Mouse (Mus musculus) MEL (cell line): ENCODE results near the gene Ubxn1. TPM values are rescaled to one million over a fixed set of nuclear protein-coding genes. Genes with fewer than 3 reads are reported as not detected.
"Not testable (repeated sequence)": the region's sequence is repeated elsewhere in the genome, so short reads cannot be mapped to it uniquely, and the experiment has no call there.

Experiments
- DNase-seq: peaks from one replicate; pipeline ENCODE4 v3.0.0; 2011; ENCODE audit warnings: low read depth, low spot score
- H3K27ac ChIP-seq: 2 replicates; pipeline ENCODE4 v1.5.1; 2012; ENCODE audit warnings: low read depth, mild to moderate bottlenecking, control low read depth, low read length, moderate library complexity; ENCODE audit not compliant: control insufficient read depth
- H3K27me3 ChIP-seq, 2 experiments: fragments of 150-350 bp in 1 of 2; sonication (generic) in 1 of 2; 2 replicates each; pipeline ENCODE4 v1.6.1; 2012; ENCODE audit warnings: low read length in 2 of 2, mild to moderate bottlenecking in 2 of 2, improper control_type of control experiment in 1 of 2, moderate library complexity in 1 of 2; ENCODE audit not compliant: insufficient read depth in 2 of 2, control insufficient read depth in 1 of 2
- H3K36me3 ChIP-seq, 2 experiments: 2 replicates each; pipeline ENCODE4 v1.6.1; 2012 to 2014; ENCODE audit warnings: low read length in 2 of 2, improper control_type of control experiment in 1 of 2, inconsistent platforms in 1 of 2, mild to moderate bottlenecking in 1 of 2; ENCODE audit not compliant: insufficient read depth in 2 of 2, control insufficient read depth in 1 of 2
- H3K4me1 ChIP-seq, 2 experiments: fragments of 150-350 bp in 1 of 2; sonication (generic) in 1 of 2; 2 replicates each; pipeline ENCODE4 v1.6.1; 2012; ENCODE audit warnings: low read length in 2 of 2, improper control_type of control experiment in 1 of 2, mild to moderate bottlenecking in 1 of 2; ENCODE audit not compliant: insufficient read depth in 2 of 2, control insufficient read depth in 1 of 2
- H3K4me3 ChIP-seq, 2 experiments: fragments of 150-350 bp in 1 of 2; sonication (generic) in 1 of 2; 2 replicates each; pipeline ENCODE4 v1.5.1; 2012; ENCODE audit warnings: low read depth in 2 of 2, low read length in 2 of 2, mild to moderate bottlenecking in 2 of 2, moderate library complexity in 2 of 2, control low read depth in 1 of 2, improper control_type of control experiment in 1 of 2; ENCODE audit not compliant: control insufficient read depth in 1 of 2, insufficient read depth in 1 of 2
- H3K79me2 ChIP-seq: 2 replicates; pipeline ENCODE4 v1.6.1; 2012; ENCODE audit warnings: mild to moderate bottlenecking, low read length, moderate library complexity; ENCODE audit not compliant: control insufficient read depth, poor library complexity, insufficient read depth
- H3K9ac ChIP-seq: 2 replicates; pipeline ENCODE4 v1.6.1; 2012; ENCODE audit warnings: low read depth, mild to moderate bottlenecking, control low read depth, low read length, moderate library complexity; ENCODE audit not compliant: control insufficient read depth, poor library complexity, severe bottlenecking
- H3K9me3 ChIP-seq: fragments of 150-350 bp; sonication (generic); replicated peaks from 2 replicates; pipeline ENCODE4 v1.6.1; 2012; ENCODE audit warnings: mild to moderate bottlenecking, low read length, improper control_type of control experiment, moderate library complexity; ENCODE audit not compliant: insufficient read depth
- E2F4 ChIP-seq: IDR thresholded peaks from 2 replicates; pipeline ENCODE4 v1.6.1; 2011; ENCODE audit warnings: low read depth, low read length, improper control_type of control experiment, borderline replicate concordance
- ELF1 ChIP-seq: IDR thresholded peaks from 2 replicates; pipeline ENCODE4 v1.6.1; 2014; ENCODE audit warnings: low read depth, mild to moderate bottlenecking, inconsistent platforms, low read length, improper control_type of control experiment, moderate library complexity
- EP300 ChIP-seq, 2 experiments: IDR thresholded peaks; 2 replicates each; pipeline ENCODE4 v1.6.1; 2011; ENCODE audit warnings: improper control_type of control experiment in 2 of 2, low read length in 2 of 2, low read depth in 1 of 2, mild to moderate bottlenecking in 1 of 2
- HCFC1 ChIP-seq: IDR thresholded peaks from 2 replicates; pipeline ENCODE4 v1.6.1; 2012; ENCODE audit warnings: low read depth, mild to moderate bottlenecking, inconsistent platforms, low read length, improper control_type of control experiment, moderate library complexity
- MAX ChIP-seq: IDR thresholded peaks from 2 replicates; pipeline ENCODE4 v1.6.1; 2011; ENCODE audit warnings: low read length, improper control_type of control experiment
- MAZ ChIP-seq: IDR thresholded peaks from 2 replicates; pipeline ENCODE4 v1.6.1; 2012; ENCODE audit warnings: low read depth, mild to moderate bottlenecking, inconsistent platforms, low read length, improper control_type of control experiment
- MEF2A ChIP-seq: IDR thresholded peaks from 2 replicates; pipeline ENCODE4 v1.6.1; 2014; ENCODE audit warnings: low read depth, mild to moderate bottlenecking, inconsistent platforms, low read length, improper control_type of control experiment; ENCODE audit not compliant: poor library complexity, insufficient replicate concordance, severe bottlenecking; ENCODE audit errors: extremely low read depth
- MYB ChIP-seq: IDR thresholded peaks from 2 replicates; pipeline ENCODE4 v1.6.1; 2011; ENCODE audit warnings: mild to moderate bottlenecking, low read depth, low read length, improper control_type of control experiment
- NELFE ChIP-seq: IDR thresholded peaks from 2 replicates; pipeline ENCODE4 v1.6.1; 2011; ENCODE audit warnings: low read depth, low read length, improper control_type of control experiment
- NRF1 ChIP-seq: IDR thresholded peaks from 2 replicates; pipeline ENCODE4 v1.6.1; 2014; ENCODE audit warnings: low read depth, mild to moderate bottlenecking, inconsistent platforms, low read length, improper control_type of control experiment, moderate library complexity; ENCODE audit not compliant: poor library complexity, insufficient read depth, severe bottlenecking
- POLR2AphosphoS2 ChIP-seq: IDR thresholded peaks from 2 replicates; pipeline ENCODE4 v1.6.1; 2011; ENCODE audit warnings: low read length, improper control_type of control experiment
- POLR2AphosphoS5 ChIP-seq: IDR thresholded peaks from 2 replicates; pipeline ENCODE4 v1.6.1; 2012; ENCODE audit warnings: low read depth, borderline replicate concordance, mild to moderate bottlenecking, inconsistent platforms, low read length, moderate library complexity, mixed read lengths
- SIN3A ChIP-seq: IDR thresholded peaks from 2 replicates; pipeline ENCODE4 v1.6.1; 2012; ENCODE audit warnings: low read length, improper control_type of control experiment, inconsistent platforms
- TAL1 ChIP-seq: IDR thresholded peaks from 2 replicates; pipeline ENCODE4 v1.6.1; 2012; ENCODE audit warnings: mild to moderate bottlenecking, inconsistent platforms, low read length, moderate library complexity, mixed read lengths
- TCF12 ChIP-seq: IDR thresholded peaks from 2 replicates; pipeline ENCODE4 v1.6.1; 2014; ENCODE audit warnings: low read depth, mild to moderate bottlenecking, inconsistent platforms, low read length, improper control_type of control experiment, moderate library complexity
- USF2 ChIP-seq, 2 experiments: IDR thresholded peaks; 2 replicates each; pipeline ENCODE4 v1.6.1; 2011 to 2012; ENCODE audit warnings: improper control_type of control experiment in 2 of 2, low read length in 2 of 2, borderline replicate concordance in 1 of 2, inconsistent platforms in 1 of 2, low read depth in 1 of 2, mild to moderate bottlenecking in 1 of 2; ENCODE audit not compliant: insufficient read depth in 1 of 2
- ZC3H11A ChIP-seq: IDR thresholded peaks from 2 replicates; pipeline ENCODE4 v1.6.1; 2012; ENCODE audit warnings: low read depth, mild to moderate bottlenecking, inconsistent platforms, low read length, improper control_type of control experiment
- ZNF384 ChIP-seq: IDR thresholded peaks from 2 replicates; pipeline ENCODE4 v1.6.1; 2012; ENCODE audit warnings: low read depth, mild to moderate bottlenecking, inconsistent platforms, low read length, improper control_type of control experiment
- polyA plus RNA-seq, 2 experiments: library from polyadenylated mRNA; stranded (reverse) in 1 of 2; unstranded in 1 of 2; fragments of >175 nt in 1 of 2; fragments of >200 nt in 1 of 2; gene quantifications; 2 replicates each; pipeline versions ENCODE4 v1.2.1 to v1.2.4; 2012; ENCODE audit warnings: low replicate concordance in 2 of 2, low read depth in 1 of 2; ENCODE audit not compliant: insufficient read length in 2 of 2, insufficient read depth in 1 of 2, missing spikeins in 1 of 2
- total RNA-seq: library from RNA; depleted of rRNA; stranded (reverse); fragments of 300-350 nt; gene quantifications from 2 replicates; pipeline ENCODE4 v1.2.3, GENCODE M21; 2012

Gene Ubxn1
- total and polyA plus RNA-seq, 3 experiments, result 187 to 366 TPM; not detected in 1

- TF ChIP-seq ZNF384 (no peak), MAZ (peak; percentile 73; the same call in 1 of the 2 replicates), ZC3H11A (no peak), NRF1 (peak; percentile 87), MYB (no peak), USF2 (IDR thresholded peaks at IDR 0.05; ENCODE audit: borderline replicate concordance in 1 of 2, insufficient read depth in 1 of 2, low read depth in 1 of 2, low read length in 2 of 2) (no peak), TAL1 (no peak), POLR2AphosphoS2 (peak; percentile 89), EP300 (IDR thresholded peaks at IDR 0.05; ENCODE audit: low read depth in 1 of 2, low read length in 2 of 2) (peak in 1 of 2 experiments; percentile 46; a peak in 1 of 4 replicates), POLR2AphosphoS5 (no peak), NELFE (peak; percentile 93)
Observed at GRCm38 (mm10) chr19:8892829-8893766, 21.8 kb downstream of the Ubxn1 start, which contains the start of gene Ints5 (continued).

- no peak overlapping the region for H3K27ac ChIP-seq
- no peaks in the 10 kb centered on the region for H3K27me3 ChIP-seq
- H3K4me3 ChIP-seq, result no peak overlapping the region
- no peak overlapping the region; the same call in 1 of the 2 replicates for H3K9ac ChIP-seq
- TF ChIP-seq SIN3A, result no peak
- TF ChIP-seq TAL1, result no peak
- no peak for TF ChIP-seq MAX
- TF ChIP-seq POLR2AphosphoS5, result no peak
- no peak for TF ChIP-seq ZC3H11A
- no peak for TF ChIP-seq EP300 (IDR thresholded peaks at IDR 0.05; ENCODE audit: low read depth in 1 of 2, low read length in 2 of 2)
- no peak for TF ChIP-seq HCFC1
- TF ChIP-seq ELF1, result no peak
- no peak for TF ChIP-seq E2F4
- TF ChIP-seq TCF12, result no peak
- TF ChIP-seq MEF2A, result no peak
- H3K9me3 ChIP-seq, result no peaks in the 10 kb centered on the region
- no peak for DNase-seq
- H3K36me3 ChIP-seq, result peaks cover 0 to 44% of the 10 kb centered on the region in 2 experiments; a peak in 2 of 4 replicates
- H3K79me2 ChIP-seq, result peaks cover 52% of the 10 kb centered on the region
- H3K4me1 ChIP-seq, result peaks cover 5 to 21% of the 10 kb centered on the region in 2 experiments; a peak in 3 of 4 replicates
Observed at GRCm38 (mm10) chr19:8895397-8895960, 24.2 kb downstream of the Ubxn1 start.

- DNase-seq, result peak; percentile 27
- Histone ChIP-seq H3K36me3 (peaks cover 0 to 41% of the 10 kb centered on the region in 2 experiments; a peak in 2 of 4 replicates), H3K79me2 (peaks cover 51% of the 10 kb centered on the region), H3K4me1 (peaks cover 5 to 21% of the 10 kb centered on the region in 2 experiments; a peak in 3 of 4 replicates), H3K27ac (peak overlapping the region; percentile 96), H3K9ac (peak overlapping the region; percentile 81)
- H3K4me3 ChIP-seq, H3K9me3 ChIP-seq, H3K27me3 ChIP-seq: not testable (repeated sequence)
Observed at GRCm38 (mm10) chr19:8896231-8896630, 24.9 kb downstream of the Ubxn1 start.
